Mouse (Mus musculus) lung, postnatal 0 days (tissue): ENCODE results near the gene Afm.

Experiments used
- CTCF ChIP-seq: IDR thresholded peaks from 2 replicates; pipeline ENCODE4 v1.5.1; 2016; ENCODE audit warnings: antibody characterized with exemption, mild to moderate bottlenecking
- EP300 ChIP-seq: IDR thresholded peaks from 2 replicates; pipeline ENCODE4 v1.6.1; 2016; ENCODE audit warnings: antibody characterized with exemption, mild to moderate bottlenecking, control low read depth

GRCm38 (mm10) chr5:90560743-90561142 is 42.0 kb downstream of the Afm start, which contains the start of gene 5830473C10Rik:
- TF ChIP-seq EP300 (no peak), CTCF (no peak)
